Mouse (Mus musculus) forebrain, embryonic 14.5 days (tissue): ENCODE results near the gene Msi2. TPM values are rescaled to one million over a fixed set of nuclear protein-coding genes. Genes with fewer than 3 reads are reported as not detected.

Experiments
- ATAC-seq: fragments of 200-750 bp; cut with Nextera tagmentation; 2 replicates; pipeline ENCODE4 v1.8.0; 2017; ENCODE audit warnings: mild to moderate bottlenecking, moderate library complexity
- DNase-seq: peaks from one replicate; pipeline ENCODE4 v3.0.0-alpha.2; 2015; ENCODE audit warnings: low spot score
- H3K27ac ChIP-seq: fragments of 300-500 bp; sonication (generic); 2 replicates; pipeline ENCODE4 v1.5.1; 2014; ENCODE audit warnings: low read depth, mild to moderate bottlenecking, control low read depth, low read length, moderate library complexity
- H3K27me3 ChIP-seq: fragments of 300-500 bp; sonication (generic); replicated peaks from 2 replicates; pipeline ENCODE4 v1.6.1; 2014; ENCODE audit warnings: low read length, control low read depth, mixed read lengths; ENCODE audit not compliant: control insufficient read depth, insufficient read depth
- H3K36me3 ChIP-seq: fragments of 300-500 bp; sonication (generic); 2 replicates; pipeline ENCODE4 v1.6.1; 2014; ENCODE audit warnings: low read length, control low read depth; ENCODE audit not compliant: control insufficient read depth, insufficient read depth
- H3K4me1 ChIP-seq: fragments of 300-500 bp; sonication (generic); 2 replicates; pipeline ENCODE4 v1.6.1; 2014; ENCODE audit warnings: antibody characterized with exemption, low read length, control low read depth; ENCODE audit not compliant: control insufficient read depth, insufficient read depth
- H3K4me2 ChIP-seq: fragments of 300-500 bp; sonication (generic); 2 replicates; pipeline ENCODE4 v1.6.1; 2014; ENCODE audit warnings: mild to moderate bottlenecking, control low read depth, low read length
- H3K4me3 ChIP-seq: fragments of 300-500 bp; sonication (generic); 2 replicates; pipeline ENCODE4 v1.5.1; 2014; ENCODE audit warnings: low read depth, low read length, control low read depth
- H3K9ac ChIP-seq: fragments of 300-500 bp; sonication (generic); 2 replicates; pipeline ENCODE4 v1.6.1; 2014; ENCODE audit warnings: mild to moderate bottlenecking, low read length, control low read depth, moderate library complexity
- H3K9me3 ChIP-seq: fragments of 300-500 bp; sonication (generic); replicated peaks from 2 replicates; pipeline ENCODE4 v1.6.1; 2016; ENCODE audit warnings: low read length, control low read depth, mixed read lengths; ENCODE audit not compliant: control insufficient read depth
- WGBS: fragments of 180-500 bp; shearing (Covaris S2); extraction: QIAGEN DNeasy Blood & Tissue Kit; methylation state at CpG from one replicate; pipeline ENCODE4 v1.1.7; 2014; 5-methylcytosine and 5-hydroxymethylcytosine counted together
- polyA plus RNA-seq: library from polyadenylated mRNA; unstranded; fragments of >200 nt; fragmentation: Nextera tagmentation; extraction: Ambion mirVana; gene quantifications from 2 replicates; pipeline ENCODE4 v1.2.1, GENCODE M21; 2014

The Msi2 gene
- polyA plus RNA-seq, 1 experiment from 2014 or later = 19.9 TPM

DNA sequence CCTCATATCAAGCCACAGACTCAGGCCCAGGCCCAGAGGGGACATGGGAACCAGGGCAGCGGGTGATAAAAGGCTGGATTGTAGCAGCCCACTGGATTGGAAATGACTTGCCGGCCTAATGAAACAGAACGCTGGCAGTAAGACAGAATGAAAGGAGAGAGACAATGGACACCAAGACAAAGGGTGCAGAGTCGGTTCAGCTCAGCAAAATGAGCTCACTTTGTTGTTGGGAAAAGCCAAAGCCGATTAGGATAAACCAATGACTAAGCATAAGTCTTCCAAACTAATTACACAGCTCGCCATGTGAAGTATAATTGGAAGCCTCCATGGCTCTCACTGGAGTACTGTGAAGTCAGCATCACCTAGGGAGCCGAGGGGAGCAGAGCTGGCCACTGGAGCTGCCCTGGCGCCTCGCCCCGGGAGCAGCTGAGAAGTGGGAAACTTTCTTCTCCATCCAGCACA, 133.1 kb downstream of the Msi2 start:
- H3K9me3 ChIP-seq = no peaks in the 10 kb centered on the region
- H3K36me3 ChIP-seq = peaks cover 8% of the 10 kb centered on the region; the same call in 1 of the 2 replicates
- H3K4me1 ChIP-seq = peaks cover 90% of the 10 kb centered on the region
- H3K9ac ChIP-seq = peak overlapping the region; percentile 22; the same call in 1 of the 2 replicates
- no peaks in the 10 kb centered on the region for H3K27me3 ChIP-seq
- H3K4me2 ChIP-seq = peak overlapping the region; percentile 16; the same call in 1 of the 2 replicates
- no peak overlapping the region for H3K4me3 ChIP-seq
- ATAC-seq (peak; percentile 68), DNase-seq (peak; percentile 93)
- H3K27ac ChIP-seq = peak overlapping the region; percentile 91
- WGBS = 2% methylated on average over 10 of the region's 10 CpGs

DNA sequence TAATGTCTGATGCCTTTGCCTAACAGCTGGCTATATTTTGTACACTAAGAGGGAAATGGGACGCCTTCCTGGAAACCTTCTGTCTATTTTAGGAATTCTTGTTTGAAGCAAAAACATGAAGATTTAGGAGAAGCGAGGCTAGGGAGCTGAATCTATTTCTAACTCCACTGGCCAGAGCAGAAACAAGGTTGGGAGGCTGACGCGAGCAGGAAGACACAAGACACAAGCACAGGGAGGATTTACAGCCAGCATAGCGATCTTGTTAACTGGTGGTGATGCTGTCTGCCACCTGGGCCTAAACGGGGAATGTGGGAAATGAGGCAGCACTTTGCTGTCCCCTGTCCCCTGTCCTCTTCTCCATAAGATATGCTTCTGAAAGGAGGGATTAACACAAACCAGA, 134.4 kb downstream of the Msi2 start:
- WGBS = 3% methylated on average over 6 of the region's 6 CpGs
- Histone ChIP-seq H3K4me1 (peaks cover 80% of the 10 kb centered on the region), H3K36me3 (no peaks in the 10 kb centered on the region), H3K27ac (peak overlapping the region; percentile 91), H3K4me2 (peak overlapping the region; percentile 42; the same call in 1 of the 2 replicates), H3K9me3 (no peaks in the 10 kb centered on the region), H3K27me3 (no peaks in the 10 kb centered on the region), H3K9ac (peak overlapping the region; percentile 22), H3K4me3 (no peak overlapping the region)
- no peak for DNase-seq
- no peak for ATAC-seq

DNA sequence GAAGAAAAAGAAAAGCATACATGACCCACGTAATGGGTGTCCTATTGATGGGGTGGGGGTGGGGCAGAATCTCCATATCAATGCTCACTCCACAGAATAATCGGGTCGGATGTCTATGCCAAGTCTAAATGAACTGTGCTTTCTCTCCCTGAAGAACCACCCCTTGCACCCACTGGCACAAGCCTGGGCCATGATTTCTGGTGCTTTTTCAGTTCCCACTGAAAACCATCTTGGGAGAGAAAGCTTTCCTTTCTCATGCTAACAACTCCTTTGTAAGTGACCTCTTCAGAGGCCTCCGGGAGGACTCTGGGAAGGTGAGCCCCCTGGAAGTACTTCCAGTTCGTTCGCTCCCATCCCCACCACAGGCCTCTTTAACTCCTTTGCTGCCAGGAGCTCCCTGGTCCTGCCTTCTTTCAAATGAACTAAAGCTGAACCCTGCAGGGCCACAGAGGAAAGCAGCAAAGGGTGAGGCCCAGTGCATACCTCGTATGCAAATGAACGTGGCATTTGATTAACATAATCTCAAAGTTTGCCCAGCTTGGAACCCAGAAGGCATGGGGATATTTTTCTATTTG, 135.0 kb downstream of the Msi2 start:
- Histone ChIP-seq H3K4me2 (peak overlapping the region; percentile 42; the same call in 1 of the 2 replicates), H3K4me1 (peaks cover 74% of the 10 kb centered on the region), H3K36me3 (no peaks in the 10 kb centered on the region), H3K27me3 (no peaks in the 10 kb centered on the region), H3K9ac (peak overlapping the region; percentile 48; the same call in 1 of the 2 replicates), H3K9me3 (no peaks in the 10 kb centered on the region), H3K4me3 (no peak overlapping the region), H3K27ac (peak overlapping the region; percentile 91)
- peak; percentile 82 for ATAC-seq
- under 1% methylated on average over 8 of the region's 8 CpGs for WGBS
- DNase-seq = peak; percentile 94

DNA sequence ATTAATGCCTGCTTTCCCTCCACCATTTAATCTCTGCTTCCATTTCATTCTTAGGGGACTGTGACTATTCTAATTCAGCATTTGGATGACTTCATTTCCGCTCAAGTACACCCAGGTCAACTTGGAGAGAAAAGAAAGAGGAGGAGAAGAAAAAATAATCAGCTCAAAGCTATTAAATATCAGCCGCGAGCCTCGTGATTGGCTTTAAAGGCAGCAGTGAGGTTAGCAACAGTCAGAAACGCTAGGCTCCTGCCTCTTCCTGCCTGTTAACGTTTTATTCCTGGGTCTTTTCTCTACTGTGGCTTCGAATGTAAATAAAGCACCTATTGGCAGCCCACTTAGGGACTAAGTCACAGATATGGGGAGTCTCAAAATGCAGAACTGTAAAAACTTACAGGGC, 135.5 kb downstream of the Msi2 start:
- no peak; the same call in 1 of the 2 replicates for ATAC-seq
- Histone ChIP-seq H3K4me2 (peak overlapping the region; percentile 42), H3K36me3 (no peaks in the 10 kb centered on the region), H3K9me3 (no peaks in the 10 kb centered on the region), H3K4me1 (peaks cover 71% of the 10 kb centered on the region), H3K27ac (peak overlapping the region; percentile 91), H3K9ac (peak overlapping the region; percentile 48; the same call in 1 of the 2 replicates), H3K27me3 (no peaks in the 10 kb centered on the region), H3K4me3 (no peak overlapping the region)
- under 1% methylated on average over 7 of the region's 7 CpGs for WGBS
- DNase-seq = no peak

DNA sequence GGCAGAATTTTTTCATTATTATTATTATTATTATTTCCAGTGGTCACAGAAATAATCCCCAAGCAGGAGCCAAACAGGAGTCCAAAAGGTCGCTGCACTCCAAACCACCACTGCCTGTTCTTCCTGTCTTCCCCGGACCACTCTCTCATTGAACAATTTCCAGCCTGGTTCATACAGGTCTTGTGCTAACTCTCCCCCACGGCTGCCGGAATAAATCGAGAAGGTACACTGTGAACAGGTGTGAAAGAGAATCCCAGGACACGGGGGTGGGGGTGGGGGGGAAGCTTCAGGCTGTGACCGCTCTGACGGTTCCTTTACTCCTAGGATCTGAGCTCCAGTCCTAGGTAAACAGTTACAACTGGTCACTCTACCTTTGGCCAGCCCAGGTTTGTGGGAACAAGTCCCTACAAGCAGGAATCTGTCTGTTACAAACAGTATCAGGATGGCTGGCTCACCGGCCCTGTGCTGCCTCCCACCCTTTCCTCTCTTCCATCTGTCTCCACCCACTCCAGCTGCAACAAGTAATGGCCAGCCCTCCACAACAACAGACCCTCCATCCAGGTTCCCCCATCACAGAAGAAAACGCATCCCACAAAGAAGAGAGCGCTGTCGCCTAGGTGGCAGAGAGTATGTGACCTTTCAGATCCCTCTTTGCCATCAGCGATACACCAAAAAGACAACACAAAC, 136.1 kb downstream of the Msi2 start:
- peak overlapping the region; percentile 48 for H3K9ac ChIP-seq
- H3K27me3 ChIP-seq = no peaks in the 10 kb centered on the region
- H3K27ac ChIP-seq = peak overlapping the region; percentile 91
- no peaks in the 10 kb centered on the region for H3K36me3 ChIP-seq
- peak; percentile 13; the same call in 1 of the 2 replicates for ATAC-seq
- H3K9me3 ChIP-seq = no peaks in the 10 kb centered on the region
- peak; percentile 56 for DNase-seq
- H3K4me2 ChIP-seq = peak overlapping the region; percentile 42
- 4% methylated on average over 13 of the region's 13 CpGs for WGBS
- no peak overlapping the region for H3K4me3 ChIP-seq
- peaks cover 68% of the 10 kb centered on the region for H3K4me1 ChIP-seq

DNA sequence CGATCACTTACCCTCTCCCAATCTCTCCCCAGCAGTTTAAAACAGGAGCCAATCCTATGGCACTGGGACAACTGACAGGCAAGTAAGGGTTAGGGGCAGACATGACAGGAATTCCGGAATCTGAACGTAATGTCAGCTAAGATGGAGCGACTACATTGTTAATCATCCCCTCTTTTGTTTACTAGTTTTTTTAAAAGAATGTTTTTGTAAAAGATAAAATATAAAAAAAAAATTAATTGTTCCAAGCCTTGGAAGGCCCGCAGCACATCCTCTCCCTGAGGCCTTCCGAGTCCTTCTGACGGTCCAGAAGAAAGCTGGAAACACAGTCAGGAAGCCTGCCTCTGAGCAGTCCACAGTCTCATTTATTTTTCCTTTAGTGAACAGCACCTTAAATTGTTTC, 136.9 kb downstream of the Msi2 start:
- WGBS = 36% methylated on average over 7 of the region's 7 CpGs
- peak overlapping the region; percentile 13; the same call in 1 of the 2 replicates for H3K9ac ChIP-seq
- H3K36me3 ChIP-seq = no peaks in the 10 kb centered on the region
- ATAC-seq (no peak), DNase-seq (no peak)
- H3K4me1 ChIP-seq = peaks cover 66% of the 10 kb centered on the region
- no peak overlapping the region for H3K4me3 ChIP-seq
- H3K4me2 ChIP-seq = no peak overlapping the region
- no peaks in the 10 kb centered on the region for H3K27me3 ChIP-seq
- peak overlapping the region; percentile 91 for H3K27ac ChIP-seq
- H3K9me3 ChIP-seq = no peaks in the 10 kb centered on the region

DNA sequence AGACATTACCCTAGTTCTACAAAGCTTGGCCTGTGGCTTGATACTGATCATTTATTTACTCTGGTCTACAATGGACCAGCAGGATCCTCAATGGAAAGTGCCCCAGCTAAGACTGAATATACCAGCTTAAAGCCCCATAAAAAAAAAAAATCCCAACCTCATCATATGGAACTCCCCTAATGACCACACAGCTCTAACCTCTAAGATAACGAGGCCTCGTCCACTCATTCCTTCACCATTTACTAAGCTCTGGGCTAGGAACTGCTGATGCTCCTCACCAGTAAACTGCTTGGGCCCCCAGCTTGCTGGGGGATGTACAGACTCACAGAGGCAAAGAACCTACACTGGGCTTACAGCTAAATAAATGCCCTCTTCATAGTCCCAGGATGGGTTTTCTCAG, 139.6 kb downstream of the Msi2 start:
- Histone ChIP-seq H3K4me1 (peaks cover 66% of the 10 kb centered on the region), H3K27ac (no peak overlapping the region), H3K4me3 (no peak overlapping the region), H3K9ac (no peak overlapping the region), H3K36me3 (no peaks in the 10 kb centered on the region), H3K9me3 (no peaks in the 10 kb centered on the region), H3K27me3 (no peaks in the 10 kb centered on the region), H3K4me2 (no peak overlapping the region)
- ATAC-seq (no peak), DNase-seq (no peak)
- 21% methylated on average over 2 of the region's 2 CpGs for WGBS

DNA sequence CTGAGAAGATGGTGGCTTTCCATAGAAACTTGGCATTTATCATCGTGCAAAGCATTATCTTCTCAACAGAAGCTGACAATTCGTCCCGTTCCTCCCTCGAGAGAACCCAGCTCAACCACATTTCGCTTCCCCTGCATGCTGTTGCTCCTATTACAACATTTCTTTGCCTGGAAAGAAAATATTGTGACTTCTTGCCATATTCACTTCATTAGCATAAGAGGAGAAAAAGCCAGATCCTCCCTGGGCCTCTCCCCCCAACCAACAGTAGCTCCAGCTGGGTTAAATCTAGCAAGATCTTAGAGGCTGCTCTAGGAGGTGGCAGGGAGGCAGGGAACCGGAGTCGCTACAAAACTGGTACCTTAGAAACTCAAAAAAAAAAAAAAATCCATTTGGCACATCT, 141.2 kb downstream of the Msi2 start:
- ATAC-seq (peak; percentile 51; the same call in 1 of the 2 replicates), DNase-seq (peak; percentile 75)
- Histone ChIP-seq H3K27ac (peak overlapping the region; percentile 49; the same call in 1 of the 2 replicates), H3K9me3 (no peaks in the 10 kb centered on the region), H3K4me3 (no peak overlapping the region), H3K4me1 (peaks cover 65% of the 10 kb centered on the region), H3K27me3 (no peaks in the 10 kb centered on the region), H3K36me3 (no peaks in the 10 kb centered on the region), H3K9ac (no peak overlapping the region), H3K4me2 (no peak overlapping the region)
- WGBS = 46% methylated on average over 7 of the region's 7 CpGs
